Mouse (Mus musculus) neural tube, embryonic 13.5 days (tissue): ENCODE data around the gene H1fnt. TPM values are rescaled to one million over a fixed set of nuclear protein-coding genes. Genes with fewer than 3 reads are reported as not detected.
A peak's percentile ranks its signal among the peaks of the same experiment; 100 is the strongest.

Experiments used
- ATAC-seq: fragments of 200-750 bp; cut with Nextera tagmentation; 2 replicates; pipeline ENCODE4 v1.8.0; 2017; ENCODE audit warnings: low read depth, mild to moderate bottlenecking, moderate TSS enrichment, moderate library complexity
- H3K27ac ChIP-seq: fragments of 300-500 bp; sonication (generic); replicated peaks from 2 replicates; pipeline ENCODE4 v1.5.1; 2015; ENCODE audit warnings: moderate library complexity, mild to moderate bottlenecking, inconsistent platforms
- H3K27me3 ChIP-seq: fragments of 300-500 bp; sonication (generic); 2 replicates; pipeline ENCODE4 v1.6.1; 2015; ENCODE audit warnings: mild to moderate bottlenecking, inconsistent platforms
- H3K36me3 ChIP-seq: fragments of 300-500 bp; sonication (generic); 2 replicates; pipeline ENCODE4 v1.6.1; 2015; ENCODE audit warnings: mild to moderate bottlenecking, inconsistent platforms
- H3K4me1 ChIP-seq: fragments of 300-500 bp; sonication (generic); replicated peaks from 2 replicates; pipeline ENCODE4 v1.6.1; 2015; ENCODE audit warnings: inconsistent platforms
- H3K4me2 ChIP-seq: fragments of 300-500 bp; sonication (generic); 2 replicates; pipeline ENCODE4 v1.6.1; 2015; ENCODE audit warnings: inconsistent platforms, mild to moderate bottlenecking, moderate library complexity
- H3K4me3 ChIP-seq: fragments of 300-500 bp; sonication (generic); 2 replicates; pipeline ENCODE4 v1.5.1; 2015; ENCODE audit warnings: mild to moderate bottlenecking, inconsistent platforms
- H3K9ac ChIP-seq: fragments of 300-500 bp; sonication (generic); 2 replicates; pipeline ENCODE4 v1.6.1; 2015; ENCODE audit warnings: moderate library complexity, mild to moderate bottlenecking, inconsistent platforms
- H3K9me3 ChIP-seq: fragments of 300-500 bp; sonication (generic); 2 replicates; pipeline ENCODE4 v1.6.1; 2016; ENCODE audit warnings: inconsistent platforms
- WGBS: fragments of 180-500 bp; shearing (Covaris S2); methylation state at CpG from one replicate; pipeline ENCODE4 v1.1.7; 2015; 5-methylcytosine and 5-hydroxymethylcytosine counted together
- polyA plus RNA-seq: library from polyadenylated mRNA; unstranded; fragments of >200 nt; fragmentation: Nextera tagmentation; extraction: Ambion mirVana; gene quantifications from 2 replicates; pipeline ENCODE4 v1.2.1, GENCODE M21; 2015

The H1fnt gene
- polyA plus RNA-seq: not detected in 2 replicates

DNA sequence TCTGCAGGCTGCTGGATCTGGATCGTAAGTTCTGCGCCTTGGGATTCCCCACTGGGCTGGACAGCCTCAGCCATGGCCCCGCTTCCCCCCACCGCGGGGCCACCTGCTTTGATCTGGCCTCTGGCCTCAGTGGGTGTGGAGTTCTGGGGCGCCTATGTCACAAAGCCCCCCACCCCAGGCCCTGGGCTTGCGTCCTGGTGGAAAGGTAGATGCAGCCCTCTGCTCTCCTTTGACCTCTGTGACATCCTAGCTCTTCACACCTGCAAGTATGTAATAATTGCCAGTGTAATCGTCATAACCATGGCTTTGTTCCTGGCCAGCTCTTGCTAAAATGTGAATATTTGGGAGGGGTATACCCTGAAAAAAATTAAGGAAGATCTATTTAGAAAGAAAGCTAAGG lies at the start of gene H1fnt:
Gene H1fnt (minus strand): TSS at position 101 of the 400 bp plus-strand sequence.
- Histone ChIP-seq H3K27ac (no peak within 1 kb of the TSS), H3K4me2 (no peak within 1 kb of the TSS), H3K4me1 (no peaks in the 10 kb centered on the region), H3K36me3 (no peaks in the 10 kb centered on the region), H3K27me3 (no peaks in the 10 kb centered on the region), H3K4me3 (no peak within 1 kb of the TSS), H3K9me3 (no peaks in the 10 kb centered on the region), H3K9ac (no peak within 1 kb of the TSS)
- ATAC-seq: no peak
- WGBS: 81% methylated on average over 8 of the region's 8 CpGs

DNA sequence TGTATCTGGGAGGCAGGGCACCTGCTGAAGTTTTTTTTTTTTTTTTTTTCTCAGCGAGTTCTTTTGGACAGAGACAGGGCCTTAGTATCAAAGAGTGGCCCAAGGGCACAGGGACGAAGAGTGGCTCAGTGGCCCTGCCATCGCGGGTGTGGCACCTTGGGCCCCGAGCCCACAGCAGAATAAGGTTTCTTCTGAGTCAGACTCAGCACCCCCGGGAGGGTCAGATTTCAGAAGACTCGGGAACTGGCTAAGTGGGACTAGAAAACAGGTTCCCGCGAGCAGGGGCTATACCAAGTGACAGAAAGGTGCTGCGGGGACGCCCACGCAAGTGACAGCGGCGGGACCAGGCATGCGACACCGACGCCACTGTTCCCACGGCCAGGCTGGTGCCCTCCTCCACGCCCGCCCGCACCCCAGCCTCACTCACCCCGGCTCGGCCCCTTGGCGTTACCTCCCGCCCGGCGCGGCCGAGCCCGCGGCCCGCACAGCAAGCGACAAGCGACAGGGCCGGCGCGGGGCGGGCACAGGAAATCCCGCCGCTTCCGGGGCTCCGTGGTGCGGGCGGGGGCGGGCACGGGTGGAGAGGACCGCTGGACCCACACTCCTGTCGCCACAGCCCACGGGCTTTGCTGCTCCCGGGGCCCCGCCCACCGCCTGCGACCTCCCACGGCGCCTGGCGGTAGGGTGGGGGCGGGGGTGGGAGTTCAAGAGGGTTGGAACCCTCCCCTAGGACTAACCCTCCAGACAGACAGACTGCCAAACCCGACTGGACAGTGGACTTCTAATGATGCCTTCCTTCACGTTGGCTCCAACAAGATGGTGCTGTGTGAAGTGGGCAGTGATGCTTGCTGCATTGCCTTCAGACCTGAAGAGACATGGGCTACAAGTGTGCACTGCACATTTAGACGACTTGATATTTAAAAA lies 38.8 kb upstream of the H1fnt start, which contains the start of gene Zfp641:
Gene Zfp641 (minus strand): TSS at position 534 of the 924 bp plus-strand sequence.
- Histone ChIP-seq H3K4me1 (peaks cover 8% of the 10 kb centered on the region), H3K36me3 (no peaks in the 10 kb centered on the region), H3K9me3 (peaks cover 10% of the 10 kb centered on the region; the same call in 1 of the 2 replicates), H3K4me3 (peak within 1 kb of the TSS; percentile 62), H3K27me3 (peaks cover 6% of the 10 kb centered on the region; the same call in 1 of the 2 replicates), H3K9ac (peak within 1 kb of the TSS; percentile 85), H3K4me2 (peak within 1 kb of the TSS; percentile 82), H3K27ac (no peak within 1 kb of the TSS)
- WGBS: 2% methylated on average over 58 of the region's 60 CpGs
- peak; percentile 85 for ATAC-seq

DNA sequence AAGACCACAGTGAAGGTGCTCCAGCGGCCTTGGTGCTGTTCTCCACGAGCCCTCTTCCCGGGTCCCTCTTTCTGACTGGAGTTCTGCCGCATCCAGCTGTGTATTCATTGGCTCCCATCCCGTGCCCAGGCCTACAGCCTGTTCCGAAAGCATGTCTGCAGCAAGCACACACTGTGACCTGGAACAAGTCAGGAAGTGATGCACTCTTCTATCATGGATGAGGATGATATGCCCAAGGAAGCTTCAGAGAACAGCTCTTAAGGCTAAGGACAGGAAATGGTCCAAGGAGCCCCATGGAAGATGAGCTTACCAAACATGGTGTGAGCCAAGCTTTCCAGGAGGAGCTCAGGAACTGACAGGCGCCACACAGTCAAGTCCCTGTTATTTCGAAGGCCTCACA lies 36.6 kb upstream of the H1fnt start:
- Histone ChIP-seq H3K36me3 (peaks cover 4% of the 10 kb centered on the region; the same call in 1 of the 2 replicates), H3K27me3 (peaks cover 6% of the 10 kb centered on the region; the same call in 1 of the 2 replicates), H3K27ac (no peak overlapping the region), H3K4me2 (no peak overlapping the region), H3K9me3 (no peaks in the 10 kb centered on the region), H3K9ac (no peak overlapping the region), H3K4me3 (no peak overlapping the region), H3K4me1 (peaks cover 8% of the 10 kb centered on the region)
- no peak for ATAC-seq
- 90% methylated on average over 8 of the region's 8 CpGs for WGBS

DNA sequence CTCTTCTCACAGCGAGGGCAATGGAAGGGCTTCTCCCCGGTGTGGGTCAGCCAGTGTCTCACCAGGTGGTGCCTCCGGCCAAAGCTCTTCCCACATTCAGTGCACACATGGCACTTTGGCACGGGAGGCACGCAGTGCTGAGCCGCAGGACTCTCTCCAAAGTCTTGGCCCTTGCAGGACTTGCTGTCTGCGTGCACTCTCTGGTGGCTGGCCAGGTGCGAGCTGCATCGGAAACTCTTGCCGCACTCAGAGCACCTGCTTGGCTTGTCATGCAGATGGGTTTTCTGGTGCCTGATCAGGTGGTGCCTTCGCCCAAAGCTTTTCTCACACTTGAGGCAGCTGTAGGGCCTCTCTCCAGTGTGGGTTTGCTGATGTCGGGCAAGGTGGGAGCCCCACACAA lies 31.5 kb upstream of the H1fnt start:
- WGBS: 73% methylated on average over 12 of the region's 12 CpGs
- H3K4me3 ChIP-seq: no peak overlapping the region
- no peak for ATAC-seq
- no peak overlapping the region for H3K27ac ChIP-seq
- peaks cover 17% of the 10 kb centered on the region for H3K36me3 ChIP-seq
- no peak overlapping the region for H3K4me2 ChIP-seq
- no peaks in the 10 kb centered on the region for H3K9me3 ChIP-seq
- no peaks in the 10 kb centered on the region for H3K4me1 ChIP-seq
- H3K9ac ChIP-seq: no peak overlapping the region
- H3K27me3 ChIP-seq: no peaks in the 10 kb centered on the region

DNA sequence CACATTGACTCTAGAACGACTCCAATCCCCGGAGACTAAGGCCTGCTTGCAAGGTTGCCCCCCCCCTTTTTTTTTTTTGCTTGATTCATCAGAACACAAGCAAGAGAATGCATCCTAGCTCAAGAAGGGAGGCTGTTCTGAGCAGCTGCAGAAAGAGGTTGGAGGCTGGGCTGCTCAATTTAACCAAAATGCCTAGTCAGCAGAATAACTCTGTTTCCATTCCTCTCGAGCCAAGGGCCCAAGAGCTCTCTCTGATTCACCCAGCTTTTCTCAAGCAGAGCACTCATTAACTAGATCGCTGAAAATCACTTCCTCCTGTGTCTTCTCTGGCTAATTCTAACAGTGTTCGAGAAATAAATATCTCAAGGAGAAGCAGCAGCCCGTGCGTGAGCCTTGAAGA lies 29.3 kb upstream of the H1fnt start:
- H3K4me1 ChIP-seq: no peaks in the 10 kb centered on the region
- H3K4me3 ChIP-seq: no peak overlapping the region
- no peak overlapping the region for H3K9ac ChIP-seq
- no peak for ATAC-seq
- no peaks in the 10 kb centered on the region for H3K9me3 ChIP-seq
- WGBS: 80% methylated on average over 7 of the region's 7 CpGs
- H3K27ac ChIP-seq: no peak overlapping the region
- H3K27me3 ChIP-seq: no peaks in the 10 kb centered on the region
- no peak overlapping the region for H3K4me2 ChIP-seq
- H3K36me3 ChIP-seq: peaks cover 17% of the 10 kb centered on the region

DNA sequence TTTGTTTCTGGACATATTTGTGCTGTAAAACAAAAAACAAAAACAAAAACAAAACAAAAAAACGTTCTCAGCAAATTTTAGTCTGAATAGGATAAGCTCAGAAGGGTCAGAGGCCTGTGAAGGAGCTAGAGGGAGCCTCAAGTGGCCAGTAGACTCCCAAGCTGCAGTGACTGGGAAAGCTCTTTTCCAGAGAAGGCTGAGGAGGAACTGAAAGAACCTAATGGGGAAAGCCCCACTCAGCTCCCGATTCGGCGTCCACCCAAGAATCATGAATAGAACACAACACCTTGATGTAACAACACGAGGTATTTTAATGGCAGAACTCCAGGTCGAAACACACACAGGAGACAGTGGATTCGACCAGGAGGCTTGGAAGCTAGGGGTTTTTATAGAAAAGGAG lies 683 bp upstream of the H1fnt start:
- Histone ChIP-seq H3K4me1 (no peaks in the 10 kb centered on the region), H3K27me3 (no peaks in the 10 kb centered on the region), H3K27ac (no peak overlapping the region), H3K9me3 (no peaks in the 10 kb centered on the region), H3K4me3 (no peak overlapping the region), H3K36me3 (no peaks in the 10 kb centered on the region), H3K9ac (no peak overlapping the region), H3K4me2 (no peak overlapping the region)
- WGBS: 83% methylated on average over 7 of the region's 7 CpGs
- ATAC-seq: no peak

DNA sequence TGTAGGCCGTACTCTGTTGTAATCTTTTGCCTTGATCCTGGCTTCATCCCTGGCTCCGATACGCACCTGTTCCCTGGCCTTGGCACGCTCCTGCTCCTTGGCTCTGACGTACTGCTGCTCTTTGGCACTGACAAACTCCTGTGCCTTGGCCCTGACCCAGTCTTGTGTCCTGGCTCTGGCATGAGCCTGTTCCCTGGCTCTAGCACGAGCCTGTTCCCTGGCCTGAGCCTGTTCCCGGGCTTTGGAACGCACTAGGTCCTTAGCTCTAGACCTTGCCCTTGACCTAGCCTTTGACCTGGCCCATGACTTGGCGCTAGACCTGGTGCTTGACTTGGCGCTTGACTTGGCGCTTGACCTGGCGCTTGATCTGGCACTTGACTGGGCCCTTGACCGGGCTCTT lies 822 bp downstream of the H1fnt start:
- Histone ChIP-seq H3K27me3 (no peaks in the 10 kb centered on the region), H3K4me1 (no peaks in the 10 kb centered on the region), H3K9me3 (no peaks in the 10 kb centered on the region), H3K36me3 (no peaks in the 10 kb centered on the region), H3K4me3 (no peak overlapping the region), H3K4me2 (no peak overlapping the region), H3K9ac (no peak overlapping the region), H3K27ac (no peak overlapping the region)
- 96% methylated on average over 13 of the region's 13 CpGs for WGBS
- ATAC-seq: no peak

DNA sequence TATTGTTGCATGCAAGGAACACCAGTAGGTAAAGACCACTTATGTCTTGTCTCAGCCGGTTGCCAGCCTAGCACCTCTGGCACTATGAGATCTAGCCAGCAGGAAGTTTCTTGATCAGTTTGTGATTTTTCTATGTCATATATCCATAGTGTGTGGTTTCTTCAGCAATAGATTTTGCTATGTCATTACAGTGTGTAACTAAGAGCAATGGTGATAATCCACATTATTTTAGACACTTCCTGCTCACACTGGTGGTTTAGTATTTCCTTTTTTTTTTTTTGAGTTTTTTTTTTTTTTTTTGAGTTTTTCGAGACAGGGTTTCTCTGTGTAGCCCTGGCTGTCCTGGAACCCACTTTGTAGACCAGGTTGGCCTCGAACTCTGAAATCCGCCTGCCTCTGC lies 21.7 kb downstream of the H1fnt start:
- no peak overlapping the region for H3K4me3 ChIP-seq

DNA sequence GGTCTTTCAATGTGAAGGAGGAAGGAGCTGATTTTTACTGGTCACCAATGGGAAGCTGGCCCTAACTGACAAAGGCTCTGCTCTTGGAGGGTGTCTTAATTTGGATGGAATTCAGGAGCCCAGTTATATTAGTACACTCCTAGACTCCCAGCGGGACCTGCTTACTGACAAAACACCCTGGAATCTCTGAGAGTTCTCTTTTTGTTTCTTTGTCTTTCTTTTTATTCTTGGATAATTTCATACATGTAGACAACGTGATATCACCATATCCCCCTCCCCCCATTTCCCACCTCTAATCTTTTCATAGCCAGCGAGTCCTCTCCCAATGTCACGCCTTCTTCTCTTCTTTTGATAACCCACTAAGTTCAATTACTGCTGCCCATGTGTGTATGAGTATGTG lies 22.7 kb downstream of the H1fnt start, which contains the start of gene Olfr286:
Gene Olfr286 (minus strand): TSS at position 101 of the 400 bp plus-strand sequence.
- H3K4me3 ChIP-seq: no peak within 1 kb of the TSS
- WGBS: 92% methylated on average over 4 of the region's 4 CpGs
- ATAC-seq: no peak

More for the DNA sequence above, 21.7 kb downstream of the H1fnt start:
- WGBS: 91% methylated on average over 4 of the region's 4 CpGs
- H3K4me1 ChIP-seq: no peaks in the 10 kb centered on the region
- no peak overlapping the region for H3K4me2 ChIP-seq
- no peak overlapping the region for H3K9ac ChIP-seq
- H3K9me3 ChIP-seq: no peaks in the 10 kb centered on the region
- no peaks in the 10 kb centered on the region for H3K36me3 ChIP-seq
- no peak overlapping the region for H3K27ac ChIP-seq
- no peaks in the 10 kb centered on the region for H3K27me3 ChIP-seq
- ATAC-seq: no peak

DNA sequence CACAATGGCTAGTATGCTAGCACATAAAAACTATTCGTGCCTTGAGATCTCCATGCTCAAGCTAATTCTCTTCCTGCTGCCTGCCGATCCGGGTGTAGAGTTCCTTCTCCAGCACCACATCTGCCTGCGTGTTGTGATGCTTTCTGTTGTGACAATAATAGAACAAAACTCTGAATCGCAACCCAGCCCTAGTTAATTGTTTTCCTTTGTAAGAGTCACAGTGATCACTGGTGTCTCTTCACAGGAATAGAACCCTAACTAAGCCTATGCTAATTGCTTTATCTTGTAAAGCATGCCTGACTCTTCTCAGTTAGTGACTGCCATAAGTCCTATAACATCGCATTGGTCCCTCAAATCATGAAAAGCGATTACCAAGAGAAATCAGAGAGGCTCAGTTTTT lies 31.0 kb downstream of the H1fnt start:
- no peak for ATAC-seq
- H3K36me3 ChIP-seq: no peaks in the 10 kb centered on the region
- 69% methylated on average over 7 of the region's 7 CpGs for WGBS
- no peaks in the 10 kb centered on the region for H3K4me1 ChIP-seq
- no peak overlapping the region for H3K27ac ChIP-seq
- H3K27me3 ChIP-seq: no peaks in the 10 kb centered on the region
- H3K4me2 ChIP-seq: no peak overlapping the region
- H3K4me3 ChIP-seq: no peak overlapping the region
- no peaks in the 10 kb centered on the region for H3K9me3 ChIP-seq
- H3K9ac ChIP-seq: no peak overlapping the region

More for the DNA sequence above, 22.7 kb downstream of the H1fnt start, which contains the start of gene Olfr286:
- no peaks in the 10 kb centered on the region for H3K27me3 ChIP-seq
- no peaks in the 10 kb centered on the region for H3K9me3 ChIP-seq
- H3K36me3 ChIP-seq: no peaks in the 10 kb centered on the region
- H3K4me2 ChIP-seq: no peak within 1 kb of the TSS
- no peaks in the 10 kb centered on the region for H3K4me1 ChIP-seq
- no peak within 1 kb of the TSS for H3K9ac ChIP-seq
- no peak within 1 kb of the TSS for H3K27ac ChIP-seq

DNA sequence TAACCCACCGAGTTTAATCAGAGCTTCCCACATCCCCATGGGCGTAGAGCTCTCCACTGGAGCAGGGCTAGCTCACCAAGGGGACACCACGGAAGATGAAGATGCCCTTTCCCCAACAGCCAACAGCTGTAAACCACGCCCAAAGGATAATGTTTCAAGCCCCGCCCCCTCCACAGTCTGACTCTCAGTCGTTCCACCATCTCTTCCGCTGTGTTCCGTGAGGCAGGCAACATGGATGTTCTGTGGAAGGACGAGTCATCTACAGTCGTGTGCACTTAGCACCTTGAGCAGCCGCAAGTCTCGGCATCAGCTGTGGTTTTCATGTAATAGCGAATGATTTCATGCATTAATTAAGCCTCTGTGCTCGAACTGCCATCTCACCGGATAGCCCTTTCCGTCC lies 31.5 kb downstream of the H1fnt start:
- no peaks in the 10 kb centered on the region for H3K27me3 ChIP-seq
- no peaks in the 10 kb centered on the region for H3K4me1 ChIP-seq
- no peaks in the 10 kb centered on the region for H3K36me3 ChIP-seq
- no peak overlapping the region for H3K9ac ChIP-seq
- no peaks in the 10 kb centered on the region for H3K9me3 ChIP-seq
- 45% methylated on average over 16 of the region's 16 CpGs for WGBS
- H3K27ac ChIP-seq: no peak overlapping the region
- no peak overlapping the region for H3K4me2 ChIP-seq
- ATAC-seq: no peak
- H3K4me3 ChIP-seq: no peak overlapping the region

DNA sequence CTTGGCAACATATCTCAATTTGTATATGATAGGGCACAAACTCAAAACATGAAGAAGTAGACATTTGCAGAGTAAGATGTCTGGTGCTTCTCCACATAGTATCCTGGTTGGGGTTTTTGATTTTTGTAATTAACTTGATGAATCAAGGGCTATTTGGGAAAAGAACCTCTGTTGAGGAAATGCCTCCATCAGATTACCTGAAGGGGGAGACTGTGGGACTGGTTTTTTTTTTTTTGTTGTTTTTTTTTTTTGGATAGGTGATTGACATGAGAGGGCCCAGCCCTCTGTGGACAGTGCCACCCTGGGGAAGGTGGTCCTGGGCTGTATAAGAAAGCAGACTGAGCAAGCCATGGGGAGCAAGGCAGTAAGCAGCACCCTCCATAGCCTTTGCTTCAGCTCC lies 34.7 kb downstream of the H1fnt start:
- Histone ChIP-seq H3K4me1 (no peaks in the 10 kb centered on the region), H3K4me2 (no peak overlapping the region), H3K9ac (no peak overlapping the region), H3K27me3 (no peaks in the 10 kb centered on the region), H3K27ac (no peak overlapping the region), H3K36me3 (no peaks in the 10 kb centered on the region), H3K4me3 (no peak overlapping the region), H3K9me3 (no peaks in the 10 kb centered on the region)
- ATAC-seq: no peak
